Mouse (Mus musculus) G1E (cell line): Measurements from ENCODE around the gene Srebf2.

Experiments
- CTCF ChIP-seq: IDR thresholded peaks from 2 replicates; pipeline ENCODE4 v1.5.1; 2012; ENCODE audit warnings: low read depth, low read length, inconsistent platforms, mixed read lengths
- POLR2AphosphoS5 ChIP-seq: IDR thresholded peaks from 2 replicates; pipeline ENCODE4 v1.6.1; 2012; ENCODE audit warnings: low read depth, low read length, inconsistent platforms; ENCODE audit not compliant: insufficient replicate concordance
- TAL1 ChIP-seq: conservative IDR thresholded peaks from 2 replicates; pipeline ENCODE4 v1.6.1; 2012; ENCODE audit warnings: low read depth, low read length, inconsistent platforms, mixed read lengths

DNA sequence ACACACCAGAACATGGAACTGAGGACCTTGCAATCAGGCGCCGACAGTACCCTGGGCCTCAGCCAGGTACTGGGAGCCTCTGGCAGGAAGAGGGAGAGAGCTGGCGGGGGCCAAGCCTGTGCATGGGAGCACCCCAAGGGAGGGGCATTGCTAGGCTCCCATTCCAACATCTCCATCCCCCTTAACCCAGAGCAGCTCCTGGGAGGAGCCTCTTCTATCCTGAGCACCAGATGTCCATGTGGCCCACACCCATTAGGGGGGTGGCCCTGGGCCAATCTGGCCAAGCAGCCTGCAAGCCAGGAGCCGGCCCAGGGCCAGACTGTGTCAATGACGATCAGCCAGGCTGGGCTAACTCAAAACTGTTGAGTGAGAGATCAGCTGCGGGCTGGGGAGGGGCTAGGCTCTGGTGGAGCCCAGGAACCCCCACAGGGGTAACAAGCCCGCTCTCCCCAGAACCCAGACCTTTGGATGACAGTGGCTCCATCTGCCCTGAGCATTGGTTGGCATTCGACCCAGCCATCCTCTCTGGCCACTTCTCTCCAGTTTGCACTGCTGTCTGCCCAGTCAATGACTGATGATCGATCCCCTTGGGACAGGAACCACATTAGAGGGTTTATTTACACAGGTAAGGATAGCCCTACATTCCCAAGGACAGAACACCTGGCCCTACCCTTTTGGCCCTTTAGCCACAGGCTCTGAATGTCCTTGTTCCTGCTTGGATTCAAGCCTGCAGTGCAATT is 59.6 kb downstream of the Srebf2 start:
- TF ChIP-seq CTCF (no peak), POLR2AphosphoS5 (no peak), TAL1 (no peak)
